Mouse (Mus musculus) inflammation-experienced regulatory T-cells, adult 6 months (primary cell): ENCODE data around the gene Maml2. TPM values are rescaled to one million over a fixed set of nuclear protein-coding genes. Genes with fewer than 3 reads are reported as not detected.

Experiments
- ATAC-seq: one replicate; pipeline ENCODE4 v1.8.0; 2017
- polyA plus RNA-seq, 3 experiments: library from polyadenylated mRNA; unstranded; fragments of 100-300 nt; shearing (Covaris generic); gene quantifications; one replicate each; pipeline ENCODE4 v1.2.1; 2017

Gene Maml2
- polyA plus RNA-seq, 3 experiments from 2014 or later: 32.1 to 46.4 (median 45.1) TPM

- ATAC-seq: no peak
Measured at GRCm38 (mm10) chr9:13310236-13310635, 12.5 kb downstream of the Maml2 start.

- ATAC-seq: no peak
Measured at GRCm38 (mm10) chr9:13311094-13311493, 13.3 kb downstream of the Maml2 start.

GRCm38 (mm10) chr9:13313923-13314322 lies 16.2 kb downstream of the Maml2 start:
- ATAC-seq: no peak

GRCm38 (mm10) chr9:13314577-13315004 lies 16.8 kb downstream of the Maml2 start:
- no peak for ATAC-seq

GRCm38 (mm10) chr9:13315393-13315792 lies 17.6 kb downstream of the Maml2 start:
- ATAC-seq: no peak

GRCm38 (mm10) chr9:13319566-13319965 lies 21.8 kb downstream of the Maml2 start:
- no peak for ATAC-seq

GRCm38 (mm10) chr9:13320800-13321364 lies 23.1 kb downstream of the Maml2 start:
- peak; percentile 46 for ATAC-seq

- ATAC-seq: peak; percentile 84
Measured at GRCm38 (mm10) chr9:13323074-13323473, 25.3 kb downstream of the Maml2 start.

GRCm38 (mm10) chr9:13323612-13324011 lies 25.9 kb downstream of the Maml2 start:
- ATAC-seq: peak; percentile 79

- no peak for ATAC-seq
Measured at GRCm38 (mm10) chr9:13414230-13414766, 116.5 kb downstream of the Maml2 start.

- ATAC-seq: peak; percentile 92
Measured at GRCm38 (mm10) chr9:13425031-13425940, 127.5 kb downstream of the Maml2 start.

GRCm38 (mm10) chr9:13429477-13430125 lies 131.8 kb downstream of the Maml2 start:
- no peak for ATAC-seq

GRCm38 (mm10) chr9:13430302-13430701 lies 132.5 kb downstream of the Maml2 start:
- no peak for ATAC-seq

GRCm38 (mm10) chr9:13430744-13431143 lies 133.0 kb downstream of the Maml2 start:
- ATAC-seq: no peak

- ATAC-seq: no peak
Measured at GRCm38 (mm10) chr9:13431646-13432045, 133.9 kb downstream of the Maml2 start.

GRCm38 (mm10) chr9:13433501-13434090 lies 135.8 kb downstream of the Maml2 start:
- no peak for ATAC-seq

GRCm38 (mm10) chr9:13440911-13441310 lies 143.2 kb downstream of the Maml2 start:
- no peak for ATAC-seq

- ATAC-seq: no peak
Measured at GRCm38 (mm10) chr9:13442012-13442735, 144.4 kb downstream of the Maml2 start.

- ATAC-seq: peak; percentile 96
Measured at GRCm38 (mm10) chr9:13443484-13444211, 145.9 kb downstream of the Maml2 start.

- peak; percentile 28 for ATAC-seq
Measured at GRCm38 (mm10) chr9:13446236-13446635, 148.5 kb downstream of the Maml2 start.

- ATAC-seq: no peak
Measured at GRCm38 (mm10) chr9:13446703-13447285, 149.0 kb downstream of the Maml2 start, which contains the start of gene Gm17571. TSS of gene Gm17571 (minus strand) at chr9:13446753.
